Mouse (Mus musculus) spleen, adult 12 weeks (tissue): Measurements from ENCODE around the gene Smc3.
A peak's percentile ranks its signal among the peaks of the same experiment; 100 is the strongest.

Experiments used
- DNase-seq: peaks from one replicate; pipeline ENCODE4 v3.0.0; 2022; ENCODE audit warnings: low spot score

Gene Smc3

DNA sequence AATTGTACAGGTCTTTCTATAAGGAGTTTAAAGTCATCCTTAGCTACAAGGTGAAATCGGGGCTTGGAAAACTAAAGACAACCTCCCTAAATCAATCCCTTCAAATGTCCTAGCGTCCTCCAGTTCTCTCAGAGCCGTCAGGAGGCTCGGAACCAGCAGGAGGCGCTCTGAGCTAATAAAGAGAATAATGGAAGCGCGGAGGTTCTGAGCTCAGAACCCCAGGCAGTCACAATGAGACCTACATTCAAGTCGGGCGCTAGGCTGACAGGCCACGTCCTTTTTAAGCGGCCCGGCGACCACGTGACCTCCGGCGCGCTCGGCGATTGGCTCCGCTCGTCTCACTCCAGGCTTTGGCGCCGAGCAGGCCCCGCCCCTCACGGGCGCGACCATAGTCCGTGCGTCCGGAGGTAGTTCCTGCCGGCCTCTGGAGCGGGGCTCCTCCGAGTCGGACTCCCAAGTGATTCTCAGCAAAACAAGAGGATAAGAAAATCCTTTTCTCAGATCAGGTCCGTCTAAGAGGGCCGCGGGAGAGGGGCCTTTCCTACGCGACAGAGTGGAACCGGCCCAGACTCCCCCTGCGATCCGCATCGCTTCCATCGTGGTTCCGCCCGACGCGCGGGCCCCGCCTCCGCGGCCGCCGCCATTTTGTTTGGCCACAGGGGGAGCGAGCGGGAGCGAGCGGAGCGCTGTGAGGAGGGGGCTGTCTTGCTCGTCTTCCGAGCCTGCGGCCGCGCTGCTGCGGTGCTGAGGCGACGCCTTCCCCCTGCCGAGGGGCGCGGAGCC, at the start of gene Smc3:
Smc3 (plus strand) TSS at position 642 of the 783 bp plus-strand sequence.
- DNase-seq, result peak; percentile 99

DNA sequence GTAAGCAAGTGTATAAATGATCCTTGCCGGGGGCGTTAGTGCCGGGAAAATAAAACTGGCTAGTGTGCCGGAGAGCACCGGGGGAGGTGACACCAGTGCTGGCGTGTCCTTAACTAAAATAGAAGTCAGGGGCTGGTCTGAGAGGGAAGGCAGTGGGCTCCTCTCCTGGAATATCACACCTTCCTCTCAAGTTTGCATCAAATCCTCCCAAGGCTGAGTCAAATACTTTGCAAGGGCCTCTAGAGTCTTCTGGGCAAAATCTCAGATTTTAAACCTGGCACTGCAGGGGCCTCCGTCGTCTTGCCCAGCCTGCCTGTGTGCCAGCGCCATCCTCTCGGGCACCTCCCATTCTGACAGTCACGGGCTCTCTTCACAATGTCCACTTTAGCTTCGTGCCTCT, 49.2 kb upstream of the Smc3 start:
- no peak for DNase-seq

DNA sequence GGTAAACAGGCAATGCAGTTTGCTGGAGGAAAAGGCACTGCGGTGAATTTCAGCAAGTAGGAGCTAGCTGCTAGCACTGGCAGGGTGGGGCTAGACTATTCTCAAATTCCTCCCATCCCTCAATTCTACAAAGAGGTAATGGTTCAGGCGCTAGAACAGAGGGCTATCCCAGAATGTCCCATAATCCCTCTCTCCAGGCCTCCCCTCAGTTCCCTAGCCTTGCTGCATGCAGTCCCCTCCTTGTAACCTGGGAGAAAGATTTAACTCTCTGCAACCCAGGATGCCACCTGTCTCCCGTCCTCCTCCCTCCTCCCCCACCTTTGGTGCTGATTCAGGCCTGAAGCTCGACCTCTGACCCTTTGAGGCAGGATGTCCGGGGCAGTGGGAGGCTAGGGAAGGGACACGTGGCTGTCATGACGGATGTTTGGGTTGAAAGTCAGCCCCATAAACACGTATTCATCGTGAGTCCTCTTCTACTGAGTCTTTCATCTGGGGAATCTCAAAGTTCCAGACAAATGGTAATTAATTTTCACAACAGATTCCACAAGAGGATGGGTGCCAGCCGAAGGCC, 47.9 kb upstream of the Smc3 start:
- DNase-seq, result no peak

DNA sequence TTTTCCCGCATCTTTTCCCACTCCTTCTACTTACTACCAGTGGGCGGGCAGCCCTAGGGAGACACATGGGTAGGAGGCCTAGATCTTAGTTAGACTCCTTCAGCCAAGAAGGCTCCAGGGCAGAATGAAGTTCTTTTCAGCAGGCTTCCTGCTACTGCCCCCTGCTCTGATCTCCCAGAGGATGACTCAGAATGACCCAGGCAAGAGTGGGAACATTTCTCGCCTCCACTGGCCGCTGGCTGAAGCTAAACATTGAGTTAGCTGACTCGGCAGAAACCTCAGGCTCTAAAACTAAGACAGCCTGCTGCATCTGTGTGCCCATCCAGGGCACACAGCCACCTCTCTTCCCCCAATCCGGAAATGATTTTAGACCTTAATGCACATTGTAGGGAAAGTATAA, 47.4 kb upstream of the Smc3 start:
- DNase-seq, result no peak

DNA sequence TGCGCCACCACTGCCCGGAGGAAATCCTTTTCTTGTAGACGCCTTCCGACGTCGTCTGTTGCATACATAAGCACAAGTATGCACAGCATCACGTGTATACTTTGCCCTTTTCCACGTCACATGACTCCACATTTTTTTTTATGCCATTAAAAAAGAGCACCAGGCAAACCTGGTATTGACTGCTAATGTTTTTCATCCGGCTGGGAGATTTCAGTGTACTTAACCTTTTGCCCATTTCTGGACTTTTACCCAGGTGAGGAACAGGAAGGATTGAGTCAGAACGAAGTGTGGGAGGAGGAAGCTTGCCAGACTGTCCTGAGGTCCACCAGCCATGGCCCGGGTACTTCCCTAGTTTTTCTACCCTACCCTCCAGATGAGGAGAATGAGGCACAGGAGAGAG, 45.8 kb upstream of the Smc3 start:
- DNase-seq, result no peak

DNA sequence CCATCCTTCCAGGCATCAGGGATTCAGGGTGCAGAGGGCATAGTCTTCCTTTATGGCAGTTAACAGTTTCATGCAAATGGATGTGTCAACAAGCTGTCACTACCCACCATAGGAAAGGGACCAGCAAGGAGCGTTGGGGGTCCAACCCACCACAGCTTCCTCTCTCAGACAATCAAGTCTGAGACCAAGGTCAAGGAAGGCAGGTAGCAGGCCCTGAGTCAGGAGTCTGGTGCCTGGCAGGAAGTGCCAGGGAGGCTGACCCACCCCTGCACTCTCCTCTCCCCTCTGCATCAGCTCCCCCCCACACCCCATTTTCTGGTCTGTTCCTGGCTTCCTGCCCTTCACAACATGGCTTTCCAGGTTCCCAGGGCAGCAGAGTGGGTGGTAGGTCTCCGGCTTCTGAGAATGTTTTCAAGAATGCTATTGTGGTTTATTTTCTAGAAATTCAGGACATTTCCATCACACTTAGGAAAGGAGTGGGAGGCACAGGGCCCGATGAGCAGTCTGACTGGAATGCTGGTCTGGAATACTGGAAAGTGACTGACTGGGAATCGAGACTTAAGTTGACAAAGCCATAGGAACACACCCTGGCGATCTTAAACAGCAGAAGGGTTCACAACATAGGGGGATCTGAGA, 45.1 kb upstream of the Smc3 start:
- DNase-seq, result no peak

DNA sequence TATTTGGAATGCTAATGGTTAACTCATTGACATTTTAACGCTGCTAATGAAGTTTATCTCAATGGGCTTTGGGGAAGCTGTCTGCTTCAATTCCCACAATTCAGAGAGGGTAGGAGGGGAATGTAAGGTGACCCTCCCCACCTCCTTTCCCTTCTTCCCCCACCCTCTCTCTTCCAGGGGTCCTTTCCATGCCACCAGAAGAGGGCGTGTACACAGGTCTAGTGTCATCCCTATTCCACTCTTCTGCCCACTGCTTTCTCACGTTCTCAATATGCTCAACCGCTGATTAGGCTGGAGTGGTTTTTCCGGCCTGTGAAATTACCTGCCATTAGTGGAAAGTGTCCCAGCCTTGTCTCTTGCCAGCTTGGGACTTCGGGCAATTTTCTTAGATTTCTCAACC, 43.4 kb upstream of the Smc3 start:
- no peak for DNase-seq

DNA sequence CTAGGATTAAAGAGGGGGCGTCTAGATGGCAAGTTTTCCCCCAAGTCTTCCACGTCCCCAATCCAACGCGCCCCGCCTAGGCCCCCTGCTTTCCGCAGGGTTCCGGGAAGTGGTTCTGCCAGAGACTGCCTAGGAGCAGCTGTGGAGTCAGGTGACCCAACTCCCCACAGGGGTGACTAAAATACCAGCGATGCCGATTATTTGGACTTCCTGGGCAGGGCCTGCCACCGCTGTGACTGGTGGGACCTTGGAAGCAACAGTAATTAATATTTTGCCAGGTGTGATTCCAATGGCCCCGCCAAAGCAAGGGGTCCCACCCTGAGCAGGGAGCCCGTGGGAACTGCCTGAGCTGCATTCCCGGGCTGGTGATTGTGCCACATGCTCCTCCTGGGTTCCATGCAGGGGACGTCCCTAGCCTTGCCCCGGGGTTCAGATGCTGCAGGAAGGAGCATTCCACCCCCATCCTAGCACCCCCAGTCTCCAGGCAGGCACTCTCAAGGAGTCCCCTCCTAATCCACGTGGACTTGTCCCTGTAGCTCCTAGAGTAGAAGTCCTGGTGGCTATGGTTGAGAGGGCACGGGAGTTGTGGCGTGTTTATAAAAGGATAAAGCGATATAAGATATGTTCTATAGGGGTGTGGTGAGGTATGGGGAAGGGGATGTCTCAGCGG, 42.8 kb upstream of the Smc3 start:
- no peak for DNase-seq

DNA sequence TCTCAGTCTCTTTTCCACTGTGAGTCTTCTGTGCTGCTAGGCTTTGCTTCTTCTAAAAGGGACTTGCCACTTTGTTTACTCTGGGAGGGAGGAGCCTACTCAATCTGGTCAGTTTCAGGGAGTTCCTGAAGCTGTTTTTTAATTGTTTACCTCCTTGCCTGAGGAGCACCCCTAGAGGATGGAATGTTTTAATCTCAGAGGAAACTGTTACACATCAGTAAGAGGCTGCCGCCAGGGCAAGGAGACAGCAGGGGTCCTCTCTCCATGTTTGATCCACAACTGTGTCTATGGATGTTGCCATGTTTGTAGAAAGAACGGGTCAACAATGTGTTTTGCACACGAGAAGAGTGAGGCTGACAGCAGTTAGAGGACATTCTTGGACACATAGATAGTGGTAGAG, 39.8 kb upstream of the Smc3 start:
- no peak for DNase-seq

DNA sequence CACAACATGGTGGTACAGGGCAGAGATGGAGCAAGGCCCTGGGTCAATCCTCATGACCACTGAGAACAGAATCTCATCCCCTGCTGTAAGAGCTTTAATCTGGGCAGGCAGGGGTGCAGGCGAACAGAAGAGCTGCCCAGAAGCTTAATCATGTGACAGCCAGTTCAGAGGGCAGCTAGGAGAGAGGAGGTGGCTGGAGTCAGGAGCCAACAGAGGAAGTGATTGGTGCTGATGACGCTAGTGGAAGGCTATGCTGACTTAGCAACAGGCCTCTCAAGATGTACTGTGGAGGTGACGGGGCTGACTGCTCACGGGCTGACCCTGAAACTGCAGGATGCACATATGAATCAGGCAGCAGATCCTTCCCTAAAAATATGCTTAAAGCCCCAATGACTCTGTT, 36.0 kb upstream of the Smc3 start:
- DNase-seq, result no peak

DNA sequence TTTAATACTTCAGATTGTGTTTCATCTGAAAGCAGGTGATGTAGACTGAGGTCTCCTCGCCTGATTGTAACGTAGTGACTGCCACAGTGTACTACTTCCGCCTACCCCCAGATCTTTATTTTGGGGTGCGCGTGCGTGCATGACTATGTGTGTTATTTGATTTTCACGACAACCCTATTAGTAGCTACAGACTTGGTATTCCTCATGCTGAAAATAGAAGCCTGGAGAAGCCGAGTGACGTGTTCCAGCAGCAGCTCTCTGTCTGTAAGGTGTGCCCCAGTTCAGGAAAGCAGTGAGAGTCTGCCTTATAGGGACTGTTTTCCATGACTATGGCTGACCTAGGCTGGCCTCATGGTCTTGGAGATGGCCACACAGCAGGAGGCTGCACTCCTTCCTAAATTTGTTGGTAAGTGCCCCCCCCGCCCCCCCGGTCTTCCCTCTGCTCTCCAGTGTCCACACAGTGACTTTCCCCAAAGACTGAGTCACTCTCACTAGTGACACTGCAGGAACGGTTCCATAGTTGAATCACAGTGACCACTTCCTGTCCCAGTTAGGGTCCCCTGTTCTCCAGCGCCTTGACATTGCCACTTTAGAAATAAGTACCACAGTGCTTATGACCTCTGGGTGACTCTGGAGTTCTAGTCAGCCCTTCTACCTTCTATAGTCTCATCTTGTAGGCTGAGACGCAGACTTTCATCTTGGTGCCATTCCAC, 34.5 kb upstream of the Smc3 start:
- DNase-seq, result no peak

DNA sequence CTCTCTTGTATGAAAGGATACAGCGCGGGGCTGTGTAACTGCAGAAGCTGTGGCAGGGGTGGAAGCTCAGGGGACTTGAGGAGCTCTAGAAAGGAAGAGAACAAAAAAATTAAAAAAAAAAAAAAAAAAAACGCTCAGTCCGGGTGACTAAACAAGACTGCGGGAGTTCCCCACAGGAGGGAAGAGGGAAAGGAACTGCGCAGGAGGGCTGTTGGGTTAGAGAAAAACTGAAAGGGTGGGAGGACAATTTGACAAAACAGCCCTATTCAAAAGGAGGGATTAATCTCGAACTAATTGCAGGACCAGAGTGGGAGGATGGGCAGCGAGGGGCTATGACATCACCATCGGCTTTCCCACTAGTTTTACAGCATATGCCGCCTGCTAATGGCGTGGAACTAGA, 32.3 kb upstream of the Smc3 start:
- DNase-seq, result no peak

DNA sequence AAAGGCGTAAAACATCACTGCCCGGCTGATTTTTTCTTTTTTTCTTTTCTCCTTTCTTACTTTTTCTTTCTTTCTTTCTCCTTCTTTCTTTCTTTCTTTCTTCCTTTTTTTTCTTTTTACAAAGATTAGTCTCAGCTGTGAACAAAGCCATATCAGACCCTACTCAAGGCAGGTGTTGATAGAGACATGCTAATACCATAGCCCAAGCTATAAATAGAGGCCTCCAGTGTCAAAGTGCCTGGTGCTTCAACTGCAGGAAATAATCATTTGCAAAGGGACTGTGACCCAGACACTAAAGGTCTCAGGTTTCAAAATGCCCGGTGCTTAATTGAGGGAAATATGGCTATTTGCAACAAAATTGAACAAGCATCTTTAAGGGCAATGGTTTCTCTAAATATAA, 31.6 kb upstream of the Smc3 start:
- DNase-seq, result no peak

DNA sequence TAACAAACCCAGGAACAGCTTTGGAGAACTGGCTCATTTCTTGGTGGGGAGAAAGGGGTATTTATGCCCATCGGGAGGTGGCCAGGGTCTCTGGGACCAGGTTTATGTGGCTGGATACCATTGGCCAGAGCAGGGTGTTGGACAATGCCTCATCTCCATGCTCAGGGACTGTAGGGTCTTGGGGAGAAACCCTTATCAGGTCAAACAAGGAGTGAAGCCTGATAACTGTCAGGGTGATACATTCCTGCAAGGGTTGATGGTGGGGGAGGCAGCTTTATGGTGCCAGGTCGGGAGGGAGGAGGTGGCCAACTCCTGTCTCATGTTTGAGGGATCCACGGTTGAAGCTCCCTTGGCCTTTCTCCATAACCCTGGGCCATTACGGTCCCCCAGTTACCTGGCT, 29.1 kb upstream of the Smc3 start:
- DNase-seq, result no peak

DNA sequence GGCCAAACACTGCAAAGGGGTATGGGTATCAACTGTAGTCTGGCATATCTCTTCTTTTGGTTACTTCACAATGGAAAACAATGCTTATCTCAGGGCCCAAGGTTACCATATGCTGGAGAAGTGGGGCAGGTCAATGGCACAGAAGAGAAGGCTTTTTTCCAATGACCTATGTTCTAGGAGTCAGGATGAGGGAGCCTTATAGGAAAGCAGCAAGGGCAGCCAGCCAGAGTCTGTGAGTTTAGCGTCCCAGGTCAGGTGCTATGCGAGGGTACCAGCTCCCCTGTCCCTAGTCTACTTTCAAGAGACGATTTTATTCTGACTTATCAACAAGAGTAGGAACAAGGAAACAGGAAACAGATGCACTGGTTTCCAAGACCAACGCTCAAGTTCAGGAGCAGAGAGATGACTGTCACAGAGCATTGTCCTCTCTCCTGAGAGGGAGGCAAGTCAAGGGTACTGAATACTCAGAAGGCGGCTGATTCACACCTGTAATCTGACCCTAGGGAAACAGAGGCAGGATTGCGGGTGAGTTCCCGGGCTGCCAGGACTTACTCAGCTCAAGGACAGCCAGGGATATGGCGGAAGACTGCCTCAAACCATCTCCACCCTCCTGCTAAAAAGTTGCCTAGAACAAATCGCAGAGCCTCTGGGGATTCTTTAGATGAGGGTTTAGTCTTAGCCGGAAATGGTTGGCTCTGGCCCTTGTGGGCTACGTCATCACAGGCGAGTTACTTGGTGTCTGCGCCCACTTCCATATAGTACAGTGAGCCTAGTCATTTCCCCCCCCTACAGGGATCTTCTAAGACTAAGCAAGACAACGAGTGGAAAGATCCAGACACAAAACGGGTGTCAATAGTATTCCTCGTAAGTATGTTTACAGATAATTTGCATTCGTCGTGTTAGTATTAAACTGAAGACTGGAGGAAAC, 28.4 kb upstream of the Smc3 start:
- DNase-seq, result no peak

DNA sequence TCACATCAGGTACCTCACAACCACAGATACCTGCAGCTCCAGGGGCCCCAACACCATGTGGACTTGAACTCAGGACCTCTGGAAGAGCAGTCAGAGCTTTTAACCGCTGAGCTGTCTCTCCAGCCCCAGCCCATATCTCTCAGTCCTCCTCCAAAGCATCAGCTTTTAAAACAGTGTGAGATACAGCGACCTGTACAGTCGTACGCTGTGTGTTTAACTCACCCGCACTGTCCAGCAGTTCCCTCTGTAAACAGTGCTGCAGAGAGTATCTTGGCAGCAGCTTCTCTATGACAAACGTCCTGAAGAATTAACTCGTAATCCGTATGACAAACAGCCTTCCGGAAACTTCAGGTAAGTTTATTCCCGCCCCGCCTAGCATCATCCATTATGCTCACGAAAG, 27.6 kb upstream of the Smc3 start:
- no peak for DNase-seq

DNA sequence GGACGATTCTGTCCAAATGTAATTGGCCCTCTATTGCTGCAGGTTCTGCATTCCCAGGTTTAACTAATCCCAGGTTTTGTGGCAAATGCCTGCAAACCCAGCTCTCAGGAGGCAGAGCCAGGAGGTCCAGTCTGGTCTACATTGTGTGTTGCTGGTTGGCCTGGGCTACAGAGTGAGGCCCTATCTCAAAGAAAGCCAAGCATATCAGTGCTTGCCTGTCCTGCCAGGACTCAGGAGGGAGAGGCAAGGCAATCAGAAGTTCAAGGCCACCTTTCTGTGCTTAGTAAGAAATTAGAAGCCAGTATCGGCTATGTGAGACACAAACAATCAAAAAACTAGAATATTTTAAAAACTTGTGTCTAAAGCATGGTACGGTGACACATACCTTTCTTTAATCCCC, 27.0 kb upstream of the Smc3 start:
- no peak for DNase-seq

DNA sequence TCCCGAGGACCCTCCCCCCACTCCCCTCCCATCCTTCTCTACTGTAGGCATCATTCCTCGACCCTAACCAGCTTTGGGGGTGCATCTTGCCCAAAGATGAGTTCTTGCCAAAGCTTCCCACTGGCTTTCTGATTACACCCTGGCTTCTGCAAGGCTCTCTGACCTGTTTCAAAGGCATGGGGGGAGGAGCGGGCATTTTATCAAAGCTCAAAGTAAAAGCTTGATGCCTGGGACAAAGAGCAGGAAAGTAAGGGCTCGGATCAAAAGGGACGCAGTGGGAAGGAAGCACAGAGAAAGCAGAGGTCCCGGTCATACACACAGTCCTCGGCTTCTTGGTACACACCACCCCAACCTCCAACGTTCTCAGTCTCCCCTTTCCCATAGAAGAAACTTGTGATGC, 26.1 kb upstream of the Smc3 start:
- no peak for DNase-seq

DNA sequence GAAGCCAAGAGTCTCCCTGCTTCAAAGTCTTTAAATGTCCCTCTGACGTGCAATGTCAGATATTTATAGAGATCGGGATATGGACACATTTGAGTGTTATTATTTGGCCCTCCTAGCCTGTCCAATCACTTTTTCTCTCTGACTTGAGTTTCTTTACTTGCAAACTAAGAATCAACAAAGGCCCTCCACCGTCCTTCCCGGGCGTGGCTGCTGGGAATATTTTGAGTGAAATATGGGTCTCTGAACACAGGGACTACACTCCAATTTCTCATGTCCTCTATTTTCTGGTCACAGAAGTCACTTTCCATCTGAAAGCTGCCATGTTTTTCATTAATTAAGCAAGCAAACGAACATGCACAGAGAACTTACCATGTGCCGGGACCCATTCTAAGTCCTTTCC, 25.7 kb upstream of the Smc3 start:
- DNase-seq, result no peak

DNA sequence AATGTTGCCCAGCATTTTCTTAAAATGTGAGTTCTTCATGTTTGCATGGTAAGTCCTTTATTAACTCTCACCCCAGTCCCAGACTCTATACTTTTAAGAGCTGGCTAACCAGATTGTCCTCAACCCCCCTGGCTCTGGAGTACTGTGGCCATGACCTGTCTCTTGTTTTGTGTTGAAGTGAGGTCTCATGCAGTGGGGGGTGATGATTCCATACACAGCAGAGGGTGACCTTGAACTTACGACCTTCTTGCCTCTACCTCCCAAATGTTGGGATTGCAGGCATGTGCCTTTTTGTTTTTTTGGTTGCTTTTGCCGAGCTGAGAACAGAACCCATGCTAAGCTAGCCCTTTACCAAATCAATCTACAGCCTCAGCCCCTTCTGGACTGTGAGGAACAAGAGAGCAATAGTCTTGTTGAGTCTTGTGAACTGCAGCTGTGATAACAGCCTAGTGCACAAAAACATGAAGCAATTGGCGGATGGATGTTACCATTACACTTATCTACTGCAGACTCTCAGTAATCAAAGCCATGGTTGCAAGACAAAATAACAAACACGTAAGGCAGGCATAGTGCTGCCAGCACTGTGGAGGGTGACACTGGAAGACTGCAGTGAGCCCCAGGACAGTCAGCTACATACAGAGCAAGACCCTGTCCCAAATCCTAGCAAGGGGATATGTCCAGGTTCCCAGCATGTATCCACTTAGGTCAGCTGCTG, 24.7 kb upstream of the Smc3 start:
- DNase-seq, result no peak

DNA sequence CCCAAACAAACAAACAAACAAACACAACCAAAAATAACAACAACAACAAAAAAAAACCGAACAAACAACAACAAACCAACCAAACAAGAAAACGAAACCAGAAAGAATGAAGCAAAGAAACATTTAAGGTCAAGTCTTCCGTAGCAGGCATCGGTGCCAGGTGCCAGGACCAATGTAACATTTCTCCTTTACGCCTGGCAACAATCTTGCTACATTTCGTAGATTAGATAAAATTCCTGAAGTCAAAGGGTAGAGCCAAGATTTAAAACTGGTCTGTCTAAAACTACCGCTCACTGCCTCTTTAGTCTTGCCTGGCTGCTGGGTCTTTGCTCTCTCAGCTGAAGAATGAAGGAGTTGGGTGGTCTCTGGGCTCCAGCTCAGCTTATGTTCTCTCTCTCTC, 24.1 kb upstream of the Smc3 start:
- DNase-seq, result no peak
